Mouse (Mus musculus) hindbrain, embryonic 14.5 days (tissue): ENCODE measurements around the gene Cotl1. TPM values are rescaled to one million over a fixed set of nuclear protein-coding genes. Genes with fewer than 3 reads are reported as not detected.

Experiments
- ATAC-seq: fragments of 200-750 bp; cut with Nextera tagmentation; 2 replicates; pipeline ENCODE4 v1.8.0; 2017; ENCODE audit warnings: moderate number of reproducible peaks, mild to moderate bottlenecking, moderate TSS enrichment, moderate library complexity; ENCODE audit not compliant: low FRiP score
- DNase-seq: peaks from one replicate; pipeline ENCODE4 v3.0.0-alpha.2; 2015; ENCODE audit warnings: low spot score
- H3K27ac ChIP-seq: fragments of 300-500 bp; sonication (generic); 2 replicates; pipeline ENCODE4 v1.5.1; 2014; ENCODE audit warnings: mild to moderate bottlenecking, moderate library complexity
- H3K27me3 ChIP-seq: fragments of 300-500 bp; sonication (generic); 2 replicates; pipeline ENCODE4 v1.6.1; 2014; ENCODE audit warnings: mild to moderate bottlenecking, low read length, mixed read lengths; ENCODE audit not compliant: control insufficient read depth, insufficient read depth
- H3K36me3 ChIP-seq: fragments of 300-500 bp; sonication (generic); replicated peaks from 2 replicates; pipeline ENCODE4 v1.6.1; 2014; ENCODE audit not compliant: control insufficient read depth, insufficient read depth
- H3K4me1 ChIP-seq: fragments of 300-500 bp; sonication (generic); replicated peaks from 2 replicates; pipeline ENCODE4 v1.6.1; 2014; ENCODE audit warnings: antibody characterized with exemption, low read length, mixed read lengths; ENCODE audit not compliant: control insufficient read depth, insufficient read depth
- H3K4me2 ChIP-seq: fragments of 300-500 bp; sonication (generic); replicated peaks from 2 replicates; pipeline ENCODE4 v1.6.1; 2014; ENCODE audit warnings: mild to moderate bottlenecking, moderate library complexity
- H3K4me3 ChIP-seq: fragments of 300-500 bp; sonication (generic); replicated peaks from 2 replicates; pipeline ENCODE4 v1.5.1; 2014; ENCODE audit warnings: mild to moderate bottlenecking, low read length
- H3K9ac ChIP-seq: fragments of 300-500 bp; sonication (generic); 2 replicates; pipeline ENCODE4 v1.6.1; 2014
- H3K9me3 ChIP-seq: fragments of 300-500 bp; sonication (generic); 2 replicates; pipeline ENCODE4 v1.6.1; 2016; ENCODE audit warnings: low read length; ENCODE audit not compliant: control insufficient read depth
- WGBS: fragments of 180-500 bp; shearing (Covaris S2); extraction: QIAGEN DNeasy Blood & Tissue Kit; methylation state at CpG from one replicate; pipeline ENCODE4 v1.1.7; 2014; 5-methylcytosine and 5-hydroxymethylcytosine counted together
- polyA plus RNA-seq: library from polyadenylated mRNA; unstranded; fragments of >200 nt; fragmentation: Nextera tagmentation; extraction: Ambion mirVana; gene quantifications from 2 replicates; pipeline ENCODE4 v1.2.1, GENCODE M21; 2014

Gene Cotl1
- polyA plus RNA-seq, 1 experiment from 2014 or later: 238 TPM

GRCm38 (mm10) chr8:119812650-119813431, 27.5 kb downstream of the Cotl1 start:
- Histone ChIP-seq H3K36me3 (peaks cover 23% of the 10 kb centered on the region), H3K9me3 (no peaks in the 10 kb centered on the region), H3K27ac (no peak overlapping the region; the same call in 1 of the 2 replicates), H3K4me1 (peaks cover 29% of the 10 kb centered on the region), H3K4me3 (no peak overlapping the region), H3K27me3 (no peaks in the 10 kb centered on the region), H3K4me2 (no peak overlapping the region), H3K9ac (no peak overlapping the region)
- ATAC-seq (no peak), DNase-seq (no peak)
- 79% methylated on average over 12 of the region's 12 CpGs for WGBS

GRCm38 (mm10) chr8:119811925-119812324, 28.4 kb downstream of the Cotl1 start:
- no peak overlapping the region for H3K4me3 ChIP-seq
- ATAC-seq: no peak
- no peak for DNase-seq
- H3K9me3 ChIP-seq: no peaks in the 10 kb centered on the region
- H3K27ac ChIP-seq: no peak overlapping the region
- H3K9ac ChIP-seq: no peak overlapping the region
- H3K4me2 ChIP-seq: no peak overlapping the region
- H3K27me3 ChIP-seq: no peaks in the 10 kb centered on the region
- peaks cover 24% of the 10 kb centered on the region for H3K36me3 ChIP-seq
- H3K4me1 ChIP-seq: peaks cover 23% of the 10 kb centered on the region
- WGBS: 53% methylated on average over 6 of the region's 6 CpGs

GRCm38 (mm10) chr8:119810953-119811499, 29.3 kb downstream of the Cotl1 start:
- H3K27me3 ChIP-seq: no peaks in the 10 kb centered on the region
- peaks cover 28% of the 10 kb centered on the region for H3K4me1 ChIP-seq
- H3K9me3 ChIP-seq: no peaks in the 10 kb centered on the region
- no peak for ATAC-seq
- H3K4me3 ChIP-seq: no peak overlapping the region
- 79% methylated on average over 14 of the region's 14 CpGs for WGBS
- H3K36me3 ChIP-seq: peaks cover 25% of the 10 kb centered on the region
- H3K4me2 ChIP-seq: no peak overlapping the region
- H3K27ac ChIP-seq: no peak overlapping the region
- no peak for DNase-seq
- no peak overlapping the region for H3K9ac ChIP-seq

- no peak for DNase-seq
- peak overlapping the region; percentile 12 for H3K4me2 ChIP-seq
- H3K27me3 ChIP-seq: no peaks in the 10 kb centered on the region
- H3K36me3 ChIP-seq: peaks cover 20% of the 10 kb centered on the region
- 49% methylated on average over 20 of the region's 23 CpGs for WGBS
- no peak overlapping the region; the same call in 1 of the 2 replicates for H3K9ac ChIP-seq
- no peak overlapping the region for H3K4me3 ChIP-seq
- H3K9me3 ChIP-seq: no peaks in the 10 kb centered on the region
- H3K27ac ChIP-seq: no peak overlapping the region
- peaks cover 34% of the 10 kb centered on the region for H3K4me1 ChIP-seq
- peak; percentile 62 for ATAC-seq
Observed at GRCm38 (mm10) chr8:119810127-119810868, 30.0 kb downstream of the Cotl1 start.

DNA sequence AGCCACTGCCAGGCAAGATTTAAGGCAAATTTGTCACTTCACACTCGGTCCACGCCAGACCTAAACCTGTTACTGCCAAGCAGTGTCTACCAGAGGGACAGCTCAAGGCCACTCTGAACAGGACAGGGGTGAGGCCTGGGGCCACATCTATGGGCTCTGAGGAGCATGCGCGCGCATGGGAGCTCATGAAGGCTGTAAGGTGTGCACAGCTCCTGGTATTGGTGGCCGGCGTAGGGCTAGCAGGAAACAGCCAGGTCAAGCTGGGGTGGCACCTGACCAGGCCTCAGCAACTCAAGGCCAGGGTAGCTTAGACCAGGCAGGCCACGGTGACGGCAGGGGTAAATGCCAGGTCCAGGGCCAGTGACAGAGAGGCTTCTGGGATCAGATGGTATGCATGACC, 30.7 kb downstream of the Cotl1 start:
- WGBS: 86% methylated on average over 9 of the region's 9 CpGs
- Histone ChIP-seq H3K27ac (no peak overlapping the region), H3K36me3 (peaks cover 18% of the 10 kb centered on the region), H3K4me1 (peaks cover 35% of the 10 kb centered on the region), H3K4me2 (no peak overlapping the region), H3K9me3 (no peaks in the 10 kb centered on the region), H3K4me3 (no peak overlapping the region), H3K27me3 (no peaks in the 10 kb centered on the region), H3K9ac (no peak overlapping the region)
- DNase-seq: no peak
- ATAC-seq: no peak

- no peaks in the 10 kb centered on the region for H3K27me3 ChIP-seq
- no peak for DNase-seq
- 94% methylated on average over 4 of the region's 4 CpGs for WGBS
- H3K4me2 ChIP-seq: no peak overlapping the region
- no peak overlapping the region for H3K9ac ChIP-seq
- no peak for ATAC-seq
- H3K36me3 ChIP-seq: peaks cover 18% of the 10 kb centered on the region
- H3K4me1 ChIP-seq: peaks cover 29% of the 10 kb centered on the region
- H3K4me3 ChIP-seq: no peak overlapping the region
- H3K27ac ChIP-seq: no peak overlapping the region
- no peaks in the 10 kb centered on the region for H3K9me3 ChIP-seq
Observed at GRCm38 (mm10) chr8:119807687-119808086, 32.7 kb downstream of the Cotl1 start.

- Histone ChIP-seq H3K9me3 (no peaks in the 10 kb centered on the region), H3K4me3 (no peak overlapping the region), H3K4me2 (no peak overlapping the region), H3K4me1 (peaks cover 29% of the 10 kb centered on the region), H3K9ac (no peak overlapping the region), H3K27me3 (no peaks in the 10 kb centered on the region), H3K27ac (no peak overlapping the region), H3K36me3 (peaks cover 18% of the 10 kb centered on the region)
- 56% methylated on average over 14 of the region's 14 CpGs for WGBS
- 0 out of 2 replicates have a peak, but pooled peaks have one; percentile 26 for ATAC-seq
- DNase-seq: peak; percentile 57
Observed at GRCm38 (mm10) chr8:119806422-119807263, 33.7 kb downstream of the Cotl1 start.

- Histone ChIP-seq H3K9ac (no peak overlapping the region), H3K4me3 (no peak overlapping the region), H3K4me2 (no peak overlapping the region), H3K4me1 (peaks cover 29% of the 10 kb centered on the region), H3K9me3 (no peaks in the 10 kb centered on the region), H3K36me3 (peaks cover 18% of the 10 kb centered on the region), H3K27ac (no peak overlapping the region), H3K27me3 (no peaks in the 10 kb centered on the region)
- DNase-seq (no peak), ATAC-seq (no peak)
- WGBS: 51% methylated on average over 8 of the region's 8 CpGs
Observed at GRCm38 (mm10) chr8:119805275-119805674, 35.1 kb downstream of the Cotl1 start.
